Mouse (Mus musculus) stomach, embryonic 16.5 days (tissue): Measurements from ENCODE around the gene Dmkn. TPM values are rescaled to one million over a fixed set of nuclear protein-coding genes. Genes with fewer than 3 reads are reported as not detected.
A peak's percentile ranks its signal among the peaks of the same experiment; 100 is the strongest.
"Not testable (repeated sequence)": the region's sequence is repeated elsewhere in the genome, so short reads cannot be mapped to it uniquely, and the experiment has no call there.

Experiments used
- ATAC-seq: fragments of 200-750 bp; cut with Nextera tagmentation; 2 replicates; pipeline ENCODE4 v1.8.0; 2017; ENCODE audit warnings: moderate number of reproducible peaks, moderate TSS enrichment; ENCODE audit not compliant: insufficient read depth, low FRiP score
- H3K27ac ChIP-seq: fragments of 300-500 bp; sonication (generic); 2 replicates; pipeline ENCODE4 v1.5.1; 2014; ENCODE audit warnings: low read length
- H3K27me3 ChIP-seq: fragments of 300-500 bp; sonication (generic); 2 replicates; pipeline ENCODE4 v1.6.1; 2014; ENCODE audit warnings: low read length, control low read depth, mixed read lengths; ENCODE audit not compliant: control insufficient read depth, insufficient read depth
- H3K36me3 ChIP-seq: fragments of 300-500 bp; sonication (generic); 2 replicates; pipeline ENCODE4 v1.6.1; 2014; ENCODE audit warnings: low read length; ENCODE audit not compliant: control insufficient read depth, insufficient read depth
- H3K4me1 ChIP-seq: fragments of 300-500 bp; sonication (generic); 2 replicates; pipeline ENCODE4 v1.6.1; 2014; ENCODE audit warnings: low read length, control low read depth, mixed read lengths; ENCODE audit not compliant: control insufficient read depth, insufficient read depth
- H3K4me2 ChIP-seq: fragments of 300-500 bp; sonication (generic); 2 replicates; pipeline ENCODE4 v1.6.1; 2014; ENCODE audit warnings: low read depth, low read length, mixed read lengths
- H3K4me3 ChIP-seq: fragments of 300-500 bp; sonication (generic); replicated peaks from 2 replicates; pipeline ENCODE4 v1.5.1; 2014; ENCODE audit warnings: mild to moderate bottlenecking, low read length
- H3K9ac ChIP-seq: fragments of 300-500 bp; sonication (generic); 2 replicates; pipeline ENCODE4 v1.6.1; 2014; ENCODE audit warnings: low read length
- H3K9me3 ChIP-seq: fragments of 300-500 bp; sonication (generic); replicated peaks from 2 replicates; pipeline ENCODE4 v1.6.1; 2016; ENCODE audit warnings: low read length, control low read depth; ENCODE audit not compliant: control insufficient read depth
- WGBS: fragments of 180-500 bp; shearing (Covaris S2); extraction: QIAGEN DNeasy Blood & Tissue Kit; methylation state at CpG from one replicate; pipeline ENCODE4 v1.1.7; 2014; 5-methylcytosine and 5-hydroxymethylcytosine counted together
- polyA plus RNA-seq: library from polyadenylated mRNA; unstranded; fragments of >200 nt; fragmentation: Nextera tagmentation; extraction: Ambion mirVana; gene quantifications from 2 replicates; pipeline ENCODE4 v1.2.1, GENCODE M21; 2015

Dmkn gene
- polyA plus RNA-seq, 1 experiment from 2014 or later = 391 TPM

- peak overlapping the region; percentile 62; the same call in 1 of the 2 replicates for H3K27ac ChIP-seq
- no peak overlapping the region for H3K4me2 ChIP-seq
Observed at GRCm38 (mm10) chr7:30820854-30821445, 57.4 kb downstream of the Dmkn start.

GRCm38 (mm10) chr7:30821532-30821931, 58.0 kb downstream of the Dmkn start:
- Histone ChIP-seq H3K27ac (0 out of 2 replicates have a peak overlapping the region, but pooled peaks have one; percentile 49), H3K4me2 (no peak overlapping the region), H3K4me1 (peaks cover 6% of the 10 kb centered on the region; the same call in 1 of the 2 replicates), H3K9ac (no peak overlapping the region), H3K9me3 (no peaks in the 10 kb centered on the region), H3K27me3 (no peaks in the 10 kb centered on the region), H3K4me3 (no peak overlapping the region), H3K36me3 (no peaks in the 10 kb centered on the region)
- no peak for ATAC-seq
- WGBS = 54% methylated on average over 5 of the region's 5 CpGs

More at GRCm38 (mm10) chr7:30820854-30821445, 57.4 kb downstream of the Dmkn start:
- no peak for ATAC-seq
- Histone ChIP-seq H3K9me3 (no peaks in the 10 kb centered on the region), H3K27me3 (no peaks in the 10 kb centered on the region), H3K9ac (peak overlapping the region; percentile 31; the same call in 1 of the 2 replicates), H3K4me1 (peaks cover 6% of the 10 kb centered on the region; the same call in 1 of the 2 replicates), H3K4me3 (0 out of 2 replicates have a peak overlapping the region, but pooled peaks have one; percentile 2), H3K36me3 (no peaks in the 10 kb centered on the region)
- WGBS = 36% methylated on average over 7 of the region's 7 CpGs

- Histone ChIP-seq H3K36me3 (no peaks in the 10 kb centered on the region), H3K27me3 (no peaks in the 10 kb centered on the region), H3K4me3 (no peak within 1 kb of the TSS), H3K9ac (no peak within 1 kb of the TSS), H3K4me1 (0 out of 2 replicates have a peak, but pooled peaks cover 3% of the 10 kb centered on the region), H3K9me3 (no peaks in the 10 kb centered on the region), H3K4me2 (no peak within 1 kb of the TSS), H3K27ac (no peak within 1 kb of the TSS)
- no peak for ATAC-seq
- WGBS = 81% methylated on average over 18 of the region's 18 CpGs
Observed at GRCm38 (mm10) chr7:30823675-30824074, 60.1 kb downstream of the Dmkn start, which contains the start of gene Ffar2. Gene Ffar2, minus strand, starts transcription at chr7:30823775.

DNA sequence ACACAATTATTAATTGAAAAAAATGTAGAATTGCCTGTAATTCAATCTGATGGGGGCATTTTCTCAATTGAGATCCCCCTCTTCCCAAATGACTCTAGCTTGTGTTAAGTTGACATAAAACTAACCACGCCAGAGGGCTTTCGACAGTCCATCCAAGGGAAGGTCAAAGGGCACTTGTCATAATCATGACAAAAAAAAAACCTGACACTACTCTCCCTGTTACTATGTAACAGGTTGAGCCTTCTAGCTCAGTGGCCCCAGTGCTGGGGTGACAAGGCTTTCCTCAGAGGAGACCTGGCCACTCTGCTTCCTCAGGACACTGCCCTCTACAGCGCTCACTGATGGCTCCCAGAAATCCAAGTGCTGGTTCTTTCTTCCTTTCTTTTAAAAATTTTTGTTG, 60.8 kb downstream of the Dmkn start:
- Histone ChIP-seq H3K36me3 (no peaks in the 10 kb centered on the region), H3K4me1 (0 out of 2 replicates have a peak, but pooled peaks cover 3% of the 10 kb centered on the region), H3K4me2 (no peak overlapping the region), H3K9me3 (no peaks in the 10 kb centered on the region), H3K27me3 (no peaks in the 10 kb centered on the region), H3K9ac (no peak overlapping the region), H3K27ac (no peak overlapping the region), H3K4me3 (no peak overlapping the region)
- no peak for ATAC-seq
- WGBS = 78% methylated on average over 3 of the region's 3 CpGs

DNA sequence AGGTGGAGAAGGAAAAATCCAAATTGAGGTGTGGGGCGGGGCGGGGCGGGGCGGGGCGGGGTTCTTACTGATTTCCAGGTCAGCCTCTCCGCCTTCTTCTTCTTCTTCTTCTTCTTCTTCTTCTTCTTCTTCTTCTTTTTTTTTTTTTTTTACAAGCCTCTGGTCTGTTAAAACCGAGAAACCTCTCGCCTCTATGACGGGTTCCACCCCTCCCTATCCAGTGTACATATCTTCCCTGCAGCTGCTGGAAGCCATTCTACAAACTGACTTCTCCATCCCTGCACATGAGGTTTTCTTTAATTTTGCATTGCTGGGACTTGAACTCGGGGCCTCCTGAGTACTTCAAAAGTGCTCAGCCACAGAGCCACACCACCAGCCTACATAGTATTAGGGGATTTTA, 63.1 kb downstream of the Dmkn start:
- Histone ChIP-seq H3K4me1 (no peaks in the 10 kb centered on the region), H3K27ac (no peak overlapping the region), H3K27me3 (no peaks in the 10 kb centered on the region), H3K9ac (no peak overlapping the region), H3K4me2 (no peak overlapping the region), H3K9me3 (no peaks in the 10 kb centered on the region), H3K4me3 (no peak overlapping the region), H3K36me3 (no peaks in the 10 kb centered on the region)
- no peak for ATAC-seq
- WGBS = 86% methylated on average over 10 of the region's 10 CpGs

GRCm38 (mm10) chr7:30828871-30829270, 65.3 kb downstream of the Dmkn start:
- not testable (repeated sequence) for H3K4me1 ChIP-seq, H3K27me3 ChIP-seq, H3K9me3 ChIP-seq, ATAC-seq, H3K27ac ChIP-seq, H3K4me3 ChIP-seq, H3K4me2 ChIP-seq, H3K36me3 ChIP-seq, H3K9ac ChIP-seq

GRCm38 (mm10) chr7:30829428-30829827, 65.9 kb downstream of the Dmkn start:
- ATAC-seq = no peak
- Histone ChIP-seq H3K9me3 (no peaks in the 10 kb centered on the region), H3K27me3 (no peaks in the 10 kb centered on the region), H3K4me1 (no peaks in the 10 kb centered on the region), H3K4me2 (no peak overlapping the region), H3K36me3 (no peaks in the 10 kb centered on the region), H3K27ac (no peak overlapping the region), H3K4me3 (no peak overlapping the region), H3K9ac (no peak overlapping the region)
- 70% methylated on average over 3 of the region's 3 CpGs for WGBS

Other genes starting within 250 kb of the Dmkn start
- gene Arhgap33, start 228.7 kb upstream of the Dmkn start, polyA plus RNA-seq = 5.6 and 5.7 TPM in 2 replicates
- 69.8 and 72.4 TPM in 2 replicates for gene Hspb6, start 211.6 kb upstream of the Dmkn start, polyA plus RNA-seq
- gene Proser3, start 211.5 kb upstream of the Dmkn start, polyA plus RNA-seq = 10.3 and 12.6 TPM in 2 replicates
- 53.8 and 58.5 TPM in 2 replicates for gene Lin37, start 203.9 kb upstream of the Dmkn start, polyA plus RNA-seq
- 73.4 and 80.7 TPM in 2 replicates for gene U2af1l4, start 200.5 kb upstream of the Dmkn start, polyA plus RNA-seq
- 12.6 and 14.6 TPM in 2 replicates for gene Gm49396, start 200.4 kb upstream of the Dmkn start, polyA plus RNA-seq
- 137 and 156 TPM in 2 replicates for gene Psenen, start 200.1 kb upstream of the Dmkn start, polyA plus RNA-seq
- gene Igflr1, start 198.3 kb upstream of the Dmkn start, polyA plus RNA-seq = 3.6 and 4.1 TPM in 2 replicates
- 6.5 and 7.9 TPM in 2 replicates for gene Kmt2b, start 175.0 kb upstream of the Dmkn start, polyA plus RNA-seq
- 1.3 and 1.4 TPM in 2 replicates for gene Zbtb32, start 164.8 kb upstream of the Dmkn start, polyA plus RNA-seq
- gene Upk1a, start 150.9 kb upstream of the Dmkn start, polyA plus RNA-seq = 4.7 and 9.5 TPM in 2 replicates
- 1,000 and 1,051 TPM in 2 replicates for gene Cox6b1, start 137.6 kb upstream of the Dmkn start, polyA plus RNA-seq
- 0.13 TPM in 1 of 2 replicates, not detected in the other for gene Etv2, start 127.9 kb upstream of the Dmkn start, polyA plus RNA-seq
- 78.5 and 83.7 TPM in 2 replicates for gene Rbm42, start 113.4 kb upstream of the Dmkn start, polyA plus RNA-seq
- gene Haus5, start 98.8 kb upstream of the Dmkn start, polyA plus RNA-seq = 36.9 and 41.7 TPM in 2 replicates
- gene Pmis2, start 92.2 kb upstream of the Dmkn start, polyA plus RNA-seq = not detected in 2 replicates
- 5.5 and 6.2 TPM in 2 replicates for gene 2200002J24Rik, start 64.8 kb upstream of the Dmkn start, polyA plus RNA-seq
- 22.3 and 44.6 TPM in 2 replicates for gene Atp4a, start 51.5 kb upstream of the Dmkn start, polyA plus RNA-seq
- 215 and 232 TPM in 2 replicates for gene Tmem147, start 34.2 kb upstream of the Dmkn start, polyA plus RNA-seq
- gene Gapdhs, start 20.1 kb upstream of the Dmkn start, polyA plus RNA-seq = 0.28 and 0.40 TPM in 2 replicates
- gene Sbsn, start 12.3 kb upstream of the Dmkn start, polyA plus RNA-seq = 62.5 and 98.8 TPM in 2 replicates
- gene Krtdap, start 24.1 kb downstream of the Dmkn start, polyA plus RNA-seq = 767 and 1,136 TPM in 2 replicates
- 8.2 and 11.6 TPM in 2 replicates for gene Ffar2, start 60.0 kb downstream of the Dmkn start, polyA plus RNA-seq
- 0.44 and 0.47 TPM in 2 replicates for gene Ffar3, start 92.4 kb downstream of the Dmkn start, polyA plus RNA-seq
- gene Ffar1, start 97.8 kb downstream of the Dmkn start, polyA plus RNA-seq = 0.17 TPM in 2 replicates
- 0.08 and 0.29 TPM in 2 replicates for gene Cd22, start 116.6 kb downstream of the Dmkn start, polyA plus RNA-seq
- 0.35 and 0.45 TPM in 2 replicates for gene Mag, start 151.1 kb downstream of the Dmkn start, polyA plus RNA-seq
- gene Hamp2, start 160.9 kb downstream of the Dmkn start, polyA plus RNA-seq = not detected in 2 replicates
- 0.90 and 1.1 TPM in 2 replicates for gene Hamp, start 180.3 kb downstream of the Dmkn start, polyA plus RNA-seq
- 12.8 and 16.0 TPM in 2 replicates for gene Usf2, start 193.0 kb downstream of the Dmkn start, polyA plus RNA-seq
- gene Lsr, start 209.7 kb downstream of the Dmkn start, polyA plus RNA-seq = 99.6 and 107 TPM in 2 replicates
- 8.8 and 10.0 TPM in 2 replicates for gene Fam187b, start 210.0 kb downstream of the Dmkn start, polyA plus RNA-seq